Mouse (Mus musculus): ENCODE results near the gene Peg3. TPM values are rescaled to one million over a fixed set of nuclear protein-coding genes. Genes with fewer than 3 reads are reported as not detected.
A peak's percentile ranks its signal among the peaks of the same experiment; 100 is the strongest.

Gene Peg3
- polyA plus RNA-seq, 1 experiment from 2014 or later = 100 TPM

DNA sequence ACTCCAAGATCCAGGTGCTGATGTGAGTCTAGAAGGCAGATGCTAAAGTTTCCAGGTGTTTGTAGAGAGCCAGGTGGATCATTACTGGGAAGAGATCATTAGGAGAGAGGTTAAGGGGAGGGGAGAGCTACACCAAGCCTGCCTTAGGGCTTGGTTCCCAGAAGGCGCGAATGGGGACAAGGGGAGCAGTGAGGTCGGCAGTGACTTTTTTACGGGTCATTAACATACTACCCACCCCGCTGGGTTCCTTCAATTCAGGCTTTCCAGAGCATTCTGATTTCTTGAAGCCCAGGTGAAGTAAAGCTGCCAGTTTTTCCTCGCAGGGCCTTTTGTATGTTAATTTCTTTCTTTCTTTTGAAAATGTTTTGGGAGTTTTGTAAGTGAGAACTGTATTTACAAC lies 29.9 kb upstream of the Peg3 start:
- WGBS = 16% methylated on average over 6 of the region's 6 CpGs
- Histone ChIP-seq H3K27me3 (ENCODE audit: control insufficient read depth, insufficient read depth, low read length) (no peaks in the 10 kb centered on the region), H3K9ac (ENCODE audit: low read length) (no peak overlapping the region), H3K4me2 (ENCODE audit: low read depth, low read length, severe bottlenecking) (no peak overlapping the region), H3K36me3 (ENCODE audit: control insufficient read depth, insufficient read depth, low read length) (no peaks in the 10 kb centered on the region), H3K27ac (ENCODE audit: low read depth, low read length) (no peak overlapping the region), H3K9me3 (ENCODE audit: control insufficient read depth, low read length) (no peaks in the 10 kb centered on the region), H3K4me1 (replicated peaks; ENCODE audit: control insufficient read depth, insufficient read depth, low read length) (no peaks in the 10 kb centered on the region), H3K4me3 (ENCODE audit: low read depth, low read length) (no peak overlapping the region)
- no peak for DNase-seq (ENCODE audit: low spot score)
- no peak for ATAC-seq (replicated peaks; ENCODE audit: low FRiP score)

GRCm38 (mm10) chr7:6759698-6760097 lies 29.5 kb upstream of the Peg3 start:
- H3K4me3 ChIP-seq (ENCODE audit: low read depth, low read length) = no peak overlapping the region
- no peaks in the 10 kb centered on the region for H3K27me3 ChIP-seq (ENCODE audit: control insufficient read depth, insufficient read depth, low read length)
- no peaks in the 10 kb centered on the region for H3K9me3 ChIP-seq (ENCODE audit: control insufficient read depth, low read length)
- DNase-seq (ENCODE audit: low spot score) = no peak
- ATAC-seq (replicated peaks; ENCODE audit: low FRiP score) = no peak
- no peak overlapping the region for H3K9ac ChIP-seq (ENCODE audit: low read length)
- H3K4me1 ChIP-seq (replicated peaks; ENCODE audit: control insufficient read depth, insufficient read depth, low read length) = no peaks in the 10 kb centered on the region
- H3K27ac ChIP-seq (ENCODE audit: low read depth, low read length) = no peak overlapping the region
- no peak overlapping the region for H3K4me2 ChIP-seq (ENCODE audit: low read depth, low read length, severe bottlenecking)
- H3K36me3 ChIP-seq (ENCODE audit: control insufficient read depth, insufficient read depth, low read length) = no peaks in the 10 kb centered on the region
- WGBS = 67% methylated on average over 12 of the region's 12 CpGs

- no peak overlapping the region for H3K9ac ChIP-seq (ENCODE audit: low read length)
- ATAC-seq (replicated peaks; ENCODE audit: low FRiP score) (no peak), DNase-seq (ENCODE audit: low spot score) (no peak)
- no peaks in the 10 kb centered on the region for H3K36me3 ChIP-seq (ENCODE audit: control insufficient read depth, insufficient read depth, low read length)
- no peaks in the 10 kb centered on the region for H3K9me3 ChIP-seq (ENCODE audit: control insufficient read depth, low read length)
- H3K27ac ChIP-seq (ENCODE audit: low read depth, low read length) = no peak overlapping the region
- no peak overlapping the region for H3K4me3 ChIP-seq (ENCODE audit: low read depth, low read length)
- no peaks in the 10 kb centered on the region for H3K27me3 ChIP-seq (ENCODE audit: control insufficient read depth, insufficient read depth, low read length)
- no peak overlapping the region for H3K4me2 ChIP-seq (ENCODE audit: low read depth, low read length, severe bottlenecking)
- WGBS = 85% methylated on average over 4 of the region's 4 CpGs
- H3K4me1 ChIP-seq (replicated peaks; ENCODE audit: control insufficient read depth, insufficient read depth, low read length) = peaks cover 6% of the 10 kb centered on the region; the same call in 1 of the 2 replicates
Measured at GRCm38 (mm10) chr7:6756777-6757291, 26.6 kb upstream of the Peg3 start.

- H3K27ac ChIP-seq (ENCODE audit: low read depth, low read length) = peak overlapping the region; percentile 31
- peak; percentile 80 for ATAC-seq (replicated peaks; ENCODE audit: low FRiP score)
- H3K36me3 ChIP-seq (ENCODE audit: control insufficient read depth, insufficient read depth, low read length) = no peaks in the 10 kb centered on the region
- H3K4me2 ChIP-seq (ENCODE audit: low read depth, low read length, severe bottlenecking) = no peak overlapping the region
- DNase-seq (ENCODE audit: low spot score) = peak; percentile 56
- peaks cover 10% of the 10 kb centered on the region; the same call in 1 of the 2 replicates for H3K4me1 ChIP-seq (replicated peaks; ENCODE audit: control insufficient read depth, insufficient read depth, low read length)
- no peaks in the 10 kb centered on the region for H3K27me3 ChIP-seq (ENCODE audit: control insufficient read depth, insufficient read depth, low read length)
- no peak overlapping the region for H3K4me3 ChIP-seq (ENCODE audit: low read depth, low read length)
- 10% methylated on average over 4 of the region's 4 CpGs for WGBS
- H3K9ac ChIP-seq (ENCODE audit: low read length) = no peak overlapping the region
- no peaks in the 10 kb centered on the region for H3K9me3 ChIP-seq (ENCODE audit: control insufficient read depth, low read length)
Measured at GRCm38 (mm10) chr7:6753440-6753839, 23.2 kb upstream of the Peg3 start.

GRCm38 (mm10) chr7:6749196-6749595 lies 19.0 kb upstream of the Peg3 start:
- no peaks in the 10 kb centered on the region for H3K9me3 ChIP-seq (ENCODE audit: control insufficient read depth, low read length)
- 36% methylated on average over 7 of the region's 7 CpGs for WGBS
- peak; percentile 57 for ATAC-seq (replicated peaks; ENCODE audit: low FRiP score)

DNA sequence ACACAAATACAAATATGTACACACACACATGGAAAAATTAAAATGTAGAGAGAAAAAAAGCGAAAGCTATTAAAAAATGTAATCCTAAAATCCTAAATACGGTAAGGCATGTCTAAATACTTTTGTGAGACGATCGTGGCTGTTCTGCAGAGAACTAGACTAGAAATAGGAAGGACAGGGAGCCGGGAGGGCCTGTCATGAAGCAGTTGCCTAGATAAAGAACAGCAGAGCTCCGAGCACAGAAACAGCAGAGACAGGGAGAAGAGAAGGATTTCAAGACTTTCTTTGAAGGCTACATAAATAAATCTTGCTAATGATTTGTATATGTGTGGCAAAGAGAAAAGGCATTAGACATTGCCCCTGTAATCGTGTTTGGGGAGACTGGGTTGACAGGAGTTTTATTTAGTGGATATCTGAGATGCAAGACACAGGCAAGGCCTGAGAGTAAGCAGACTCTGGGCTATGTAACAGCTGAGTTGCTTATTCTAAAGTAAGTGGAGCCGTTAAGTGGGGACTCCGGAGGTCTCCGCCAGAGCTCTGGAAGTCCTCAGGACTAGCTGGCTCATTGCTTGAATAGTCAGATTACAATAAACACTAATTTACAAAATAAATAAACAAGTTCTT lies 14.2 kb upstream of the Peg3 start:
- WGBS = 87% methylated on average over 10 of the region's 10 CpGs
- no peak overlapping the region for H3K4me2 ChIP-seq (ENCODE audit: low read depth, low read length, severe bottlenecking)
- H3K4me1 ChIP-seq (replicated peaks; ENCODE audit: control insufficient read depth, insufficient read depth, low read length) = no peaks in the 10 kb centered on the region
- H3K9ac ChIP-seq (ENCODE audit: low read length) = no peak overlapping the region
- no peaks in the 10 kb centered on the region for H3K36me3 ChIP-seq (ENCODE audit: control insufficient read depth, insufficient read depth, low read length)
- H3K27me3 ChIP-seq (ENCODE audit: control insufficient read depth, insufficient read depth, low read length) = no peaks in the 10 kb centered on the region
- H3K27ac ChIP-seq (ENCODE audit: low read depth, low read length) = no peak overlapping the region
- no peak overlapping the region for H3K4me3 ChIP-seq (ENCODE audit: low read depth, low read length)
- ATAC-seq (replicated peaks; ENCODE audit: low FRiP score) (no peak), DNase-seq (ENCODE audit: low spot score) (no peak)
- H3K9me3 ChIP-seq (ENCODE audit: control insufficient read depth, low read length) = no peaks in the 10 kb centered on the region

More at GRCm38 (mm10) chr7:6749196-6749595, 19.0 kb upstream of the Peg3 start:
- Histone ChIP-seq H3K27ac (ENCODE audit: low read depth, low read length) (no peak overlapping the region), H3K4me2 (ENCODE audit: low read depth, low read length, severe bottlenecking) (no peak overlapping the region), H3K4me3 (ENCODE audit: low read depth, low read length) (no peak overlapping the region), H3K36me3 (ENCODE audit: control insufficient read depth, insufficient read depth, low read length) (no peaks in the 10 kb centered on the region), H3K27me3 (ENCODE audit: control insufficient read depth, insufficient read depth, low read length) (no peaks in the 10 kb centered on the region), H3K4me1 (replicated peaks; ENCODE audit: control insufficient read depth, insufficient read depth, low read length) (peaks cover 10% of the 10 kb centered on the region; the same call in 1 of the 2 replicates), H3K9ac (ENCODE audit: low read length) (no peak overlapping the region)
- no peak for DNase-seq (ENCODE audit: low spot score)

DNA sequence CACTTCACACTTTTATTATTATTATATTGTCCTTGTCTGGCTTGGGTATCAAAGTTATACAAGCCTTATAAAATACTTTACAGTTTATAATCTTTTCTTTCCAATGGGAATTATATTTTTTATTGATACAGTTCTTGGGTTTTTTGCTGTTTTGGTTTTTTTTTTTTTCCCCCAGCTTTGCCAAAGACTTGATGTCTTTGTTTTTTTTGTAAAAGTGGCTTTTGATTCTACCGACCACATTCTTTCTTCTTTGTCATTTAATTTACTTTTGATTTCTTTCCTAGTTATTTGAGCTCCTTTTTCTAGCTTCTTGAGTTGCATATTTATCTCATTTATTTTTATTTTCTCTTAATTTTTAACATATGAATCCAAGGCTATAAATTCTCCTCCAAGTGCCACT lies 5.8 kb upstream of the Peg3 start:
- Histone ChIP-seq H3K27ac (ENCODE audit: low read depth, low read length) (no peak overlapping the region), H3K9ac (ENCODE audit: low read length) (no peak overlapping the region), H3K4me3 (ENCODE audit: low read depth, low read length) (no peak overlapping the region), H3K4me2 (ENCODE audit: low read depth, low read length, severe bottlenecking) (no peak overlapping the region), H3K9me3 (ENCODE audit: control insufficient read depth, low read length) (no peaks in the 10 kb centered on the region; the same call in 1 of the 2 replicates), H3K4me1 (replicated peaks; ENCODE audit: control insufficient read depth, insufficient read depth, low read length) (no peaks in the 10 kb centered on the region), H3K27me3 (ENCODE audit: control insufficient read depth, insufficient read depth, low read length) (no peaks in the 10 kb centered on the region), H3K36me3 (ENCODE audit: control insufficient read depth, insufficient read depth, low read length) (no peaks in the 10 kb centered on the region)
- 80% methylated on average over 1 of the region's 1 CpGs for WGBS
- no peak for ATAC-seq (replicated peaks; ENCODE audit: low FRiP score)
- DNase-seq (ENCODE audit: low spot score) = no peak

DNA sequence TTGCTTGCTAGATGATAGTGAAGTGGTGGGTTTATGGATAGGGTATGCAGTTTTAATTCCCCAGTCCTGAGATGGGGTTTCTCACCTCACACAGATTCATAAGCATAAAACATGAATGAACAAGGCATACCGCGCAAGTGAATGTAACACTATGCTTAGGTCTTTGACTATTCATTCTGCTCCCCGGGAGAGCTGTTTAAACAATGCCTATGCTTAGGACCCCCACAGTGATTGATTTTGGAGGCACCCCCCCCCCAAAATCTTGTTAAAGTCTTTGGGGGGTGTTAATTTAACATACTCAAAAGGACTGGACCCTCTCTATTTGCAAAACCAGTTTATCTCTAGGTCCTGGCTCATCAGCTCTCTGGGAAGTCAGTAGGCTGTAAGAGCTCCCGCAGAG lies 1.7 kb upstream of the Peg3 start:
- Histone ChIP-seq H3K27ac (ENCODE audit: low read depth, low read length) (no peak overlapping the region), H3K9ac (ENCODE audit: low read length) (peak overlapping the region; percentile 37), H3K4me3 (ENCODE audit: low read depth, low read length) (peak overlapping the region; percentile 42), H3K27me3 (ENCODE audit: control insufficient read depth, insufficient read depth, low read length) (no peaks in the 10 kb centered on the region), H3K9me3 (ENCODE audit: control insufficient read depth, low read length) (peaks cover 23% of the 10 kb centered on the region), H3K4me1 (replicated peaks; ENCODE audit: control insufficient read depth, insufficient read depth, low read length) (no peaks in the 10 kb centered on the region), H3K36me3 (ENCODE audit: control insufficient read depth, insufficient read depth, low read length) (no peaks in the 10 kb centered on the region), H3K4me2 (ENCODE audit: low read depth, low read length, severe bottlenecking) (peak overlapping the region; percentile 63)
- DNase-seq (ENCODE audit: low spot score) (no peak), ATAC-seq (replicated peaks; ENCODE audit: low FRiP score) (no peak)
- 48% methylated on average over 4 of the region's 4 CpGs for WGBS

DNA sequence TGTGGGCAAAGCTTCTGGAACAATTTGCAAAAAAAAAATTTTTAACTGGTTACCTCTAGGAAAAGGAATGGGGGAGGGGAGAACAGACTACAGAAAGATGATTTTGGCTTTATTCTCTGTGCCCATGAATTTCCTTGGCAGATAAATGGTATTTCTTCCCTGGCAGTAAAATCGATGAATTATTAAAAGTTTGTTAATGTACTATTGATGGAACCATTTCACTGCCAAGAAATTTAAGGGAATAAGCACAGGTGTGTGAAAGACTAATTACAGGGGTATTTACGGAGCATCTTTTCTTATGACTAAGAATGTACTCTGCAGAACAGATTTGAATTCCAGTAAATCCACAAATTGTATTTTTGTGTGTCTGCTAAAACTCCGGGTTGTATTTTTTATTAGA lies 1.1 kb upstream of the Peg3 start:
- WGBS = 42% methylated on average over 3 of the region's 3 CpGs
- Histone ChIP-seq H3K4me3 (ENCODE audit: low read depth, low read length) (peak overlapping the region; percentile 42), H3K36me3 (ENCODE audit: control insufficient read depth, insufficient read depth, low read length) (no peaks in the 10 kb centered on the region), H3K9me3 (ENCODE audit: control insufficient read depth, low read length) (peaks cover 23% of the 10 kb centered on the region), H3K4me2 (ENCODE audit: low read depth, low read length, severe bottlenecking) (peak overlapping the region; percentile 63), H3K9ac (ENCODE audit: low read length) (no peak overlapping the region), H3K27me3 (ENCODE audit: control insufficient read depth, insufficient read depth, low read length) (no peaks in the 10 kb centered on the region), H3K27ac (ENCODE audit: low read depth, low read length) (no peak overlapping the region), H3K4me1 (replicated peaks; ENCODE audit: control insufficient read depth, insufficient read depth, low read length) (no peaks in the 10 kb centered on the region)
- no peak for DNase-seq (ENCODE audit: low spot score)
- no peak for ATAC-seq (replicated peaks; ENCODE audit: low FRiP score)
